Mouse (Mus musculus) liver, embryonic 14.5 days (tissue): ENCODE data around the gene Tes3-ps. TPM values are rescaled to one million over a fixed set of nuclear protein-coding genes. Genes with fewer than 3 reads are reported as not detected.

Experiments
- ATAC-seq: fragments of 200-750 bp; cut with Nextera tagmentation; 2 replicates; pipeline ENCODE4 v1.8.0; 2017; ENCODE audit warnings: moderate number of reproducible peaks, mild to moderate bottlenecking, moderate library complexity; ENCODE audit not compliant: insufficient read depth
- DNase-seq, 3 experiments: peaks; one replicate each; pipeline ENCODE4 v3.0.0-alpha.2; 2012 to 2013; ENCODE audit warnings: low read depth in 3 of 3, low spot score in 3 of 3
- H3K27ac ChIP-seq: fragments of 300-500 bp; sonication (generic); 2 replicates; pipeline ENCODE4 v1.5.1; 2014; ENCODE audit warnings: moderate library complexity, mild to moderate bottlenecking, control low read depth, inconsistent platforms
- H3K27me3 ChIP-seq: fragments of 300-500 bp; sonication (generic); 2 replicates; pipeline ENCODE4 v1.6.1; 2014; ENCODE audit warnings: mild to moderate bottlenecking, low read length, moderate library complexity; ENCODE audit not compliant: control insufficient read depth, insufficient read depth
- H3K36me3 ChIP-seq: fragments of 300-500 bp; sonication (generic); replicated peaks from 2 replicates; pipeline ENCODE4 v1.6.1; 2014; ENCODE audit warnings: low read depth; ENCODE audit not compliant: control insufficient read depth, insufficient read depth
- H3K4me1 ChIP-seq, 2 experiments: fragments of 200-500 bp in 1 of 2; fragments of 300-500 bp in 1 of 2; sonication (generic) in 1 of 2; replicated peaks; 2 replicates each; pipeline ENCODE4 v1.6.1; 2012 to 2014; ENCODE audit warnings: antibody characterized with exemption in 1 of 2, inconsistent platforms in 1 of 2, low read length in 1 of 2; ENCODE audit not compliant: control insufficient read depth in 2 of 2, insufficient read depth in 2 of 2
- H3K4me2 ChIP-seq: fragments of 300-500 bp; sonication (generic); 2 replicates; pipeline ENCODE4 v1.6.1; 2014; ENCODE audit warnings: low read depth, mild to moderate bottlenecking, control low read depth, moderate library complexity
- H3K4me3 ChIP-seq, 2 experiments: fragments of 200-500 bp in 1 of 2; fragments of 300-500 bp in 1 of 2; sonication (generic) in 1 of 2; 2 replicates each; pipeline ENCODE4 v1.5.1; 2012 to 2014; ENCODE audit warnings: low read depth in 2 of 2, low read length in 2 of 2, mild to moderate bottlenecking in 2 of 2, control low read depth in 1 of 2, inconsistent platforms in 1 of 2, moderate library complexity in 1 of 2; ENCODE audit not compliant: insufficient read depth in 1 of 2
- H3K9ac ChIP-seq: fragments of 300-500 bp; sonication (generic); replicated peaks from 2 replicates; pipeline ENCODE4 v1.6.1; 2014; ENCODE audit warnings: mild to moderate bottlenecking, control low read depth, moderate library complexity
- H3K9me3 ChIP-seq: fragments of 300-500 bp; sonication (generic); 2 replicates; pipeline ENCODE4 v1.6.1; 2016; ENCODE audit warnings: low read length, mixed read lengths; ENCODE audit not compliant: control insufficient read depth
- CTCF ChIP-seq: IDR thresholded peaks from 2 replicates; pipeline ENCODE4 v1.5.1; 2016; ENCODE audit warnings: antibody characterized with exemption, low read depth, control low read depth
- EP300 ChIP-seq: IDR thresholded peaks from 2 replicates; pipeline ENCODE4 v1.6.1; 2016; ENCODE audit warnings: antibody characterized with exemption, low read depth
- WGBS: fragments of 180-500 bp; shearing (Covaris S2); extraction: QIAGEN DNeasy Blood & Tissue Kit; methylation state at CpG from one replicate; pipeline ENCODE4 v1.1.7; 2014; ENCODE audit not compliant: insufficient replicate concordance; 5-methylcytosine and 5-hydroxymethylcytosine counted together
- polyA plus RNA-seq, 2 experiments: library from polyadenylated mRNA; depleted of rRNA in 1 of 2; stranded (reverse) in 1 of 2; unstranded in 1 of 2; fragments of >200 nt; fragmentation: Nextera tagmentation in 1 of 2; extraction: Ambion mirVana in 1 of 2; gene quantifications; 2 replicates each; pipeline versions ENCODE4 v1.2.1 to v1.2.3; 2012 to 2014

Gene Tes3-ps
- polyA plus RNA-seq, 2 experiments: 0.13 to 0.44 TPM

- TF ChIP-seq CTCF: no peak
- no peak for TF ChIP-seq EP300
- 64% methylated on average over 2 of the region's 2 CpGs for WGBS
- ATAC-seq: no peak
These were observed 25.5 kb upstream of the Tes3-ps start for GRCm38 (mm10) chr13:49467585-49467984.

GRCm38 (mm10) chr13:49469002-49469401, 24.1 kb upstream of the Tes3-ps start:
- 76% methylated on average over 5 of the region's 5 CpGs for WGBS
- no peak for DNase-seq
- peaks cover 0 to 7% of the 10 kb centered on the region in 2 experiments; a peak in 2 of 4 replicates for H3K4me1 ChIP-seq
- H3K4me2 ChIP-seq: no peak overlapping the region
- no peaks in the 10 kb centered on the region for H3K27me3 ChIP-seq
- ATAC-seq: no peak
- no peak overlapping the region for H3K9ac ChIP-seq
- H3K9me3 ChIP-seq: no peaks in the 10 kb centered on the region
- H3K4me3 ChIP-seq: no peak overlapping the region
- TF ChIP-seq CTCF: no peak
- TF ChIP-seq EP300: no peak
- H3K27ac ChIP-seq: no peak overlapping the region
- peaks cover 6% of the 10 kb centered on the region for H3K36me3 ChIP-seq

More at GRCm38 (mm10) chr13:49467585-49467984, 25.5 kb upstream of the Tes3-ps start:
- H3K4me1 ChIP-seq: peaks cover 0 to 7% of the 10 kb centered on the region in 2 experiments; a peak in 2 of 4 replicates
- H3K9me3 ChIP-seq: no peaks in the 10 kb centered on the region
- H3K4me3 ChIP-seq: no peak overlapping the region
- no peak overlapping the region for H3K9ac ChIP-seq
- H3K27ac ChIP-seq: no peak overlapping the region
- DNase-seq: no peak
- H3K4me2 ChIP-seq: no peak overlapping the region
- H3K27me3 ChIP-seq: no peaks in the 10 kb centered on the region
- peaks cover 6% of the 10 kb centered on the region for H3K36me3 ChIP-seq

DNA sequence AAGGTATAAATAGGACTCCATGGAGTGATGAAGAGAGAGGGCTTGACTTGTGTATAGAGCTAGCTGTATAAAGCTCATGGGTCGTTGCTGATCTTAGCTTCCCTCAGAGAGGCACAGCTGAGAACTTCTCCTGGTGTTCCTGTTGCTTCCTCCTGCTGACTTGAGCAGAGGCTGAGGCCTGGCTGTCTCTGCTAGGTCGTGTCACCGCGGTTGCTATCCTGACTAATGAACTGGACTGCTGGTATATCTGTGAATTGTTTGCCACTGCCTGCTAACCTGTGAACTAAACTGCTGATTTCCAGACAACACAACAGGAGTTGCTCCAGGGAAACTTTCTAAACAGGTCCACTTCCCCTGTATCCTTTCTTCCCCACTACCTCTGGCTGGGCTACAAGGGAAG, 22.8 kb upstream of the Tes3-ps start:
- Histone ChIP-seq H3K27me3 (no peaks in the 10 kb centered on the region), H3K4me1 (peaks cover 0 to 7% of the 10 kb centered on the region in 2 experiments; a peak in 2 of 4 replicates), H3K27ac (no peak overlapping the region), H3K9me3 (no peaks in the 10 kb centered on the region), H3K4me2 (no peak overlapping the region), H3K4me3 (no peak overlapping the region), H3K36me3 (peaks cover 2% of the 10 kb centered on the region), H3K9ac (no peak overlapping the region)
- no peak for TF ChIP-seq EP300
- no peak for TF ChIP-seq CTCF
- DNase-seq: no peak
- ATAC-seq: no peak
- 61% methylated on average over 4 of the region's 4 CpGs for WGBS

DNA sequence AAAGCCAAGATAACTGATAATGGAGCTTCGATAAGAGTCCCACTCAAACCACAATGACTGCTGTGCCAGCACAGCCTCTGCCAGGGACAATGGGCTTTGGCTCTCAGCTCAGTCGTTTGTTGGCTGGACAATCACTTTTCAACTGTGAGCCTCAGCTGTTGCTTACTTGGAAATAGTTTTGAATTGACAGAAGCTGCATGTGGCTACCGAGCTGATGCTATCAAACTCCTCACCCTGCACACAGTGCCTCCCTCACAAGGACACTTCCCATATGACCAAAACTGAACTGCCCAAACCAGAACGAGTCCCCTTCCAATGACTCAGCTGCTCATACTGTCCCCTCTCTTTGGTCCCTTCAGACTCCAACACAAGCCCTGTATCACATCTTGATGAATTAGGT, 22.3 kb upstream of the Tes3-ps start:
- Histone ChIP-seq H3K9ac (no peak overlapping the region), H3K4me2 (no peak overlapping the region), H3K4me3 (no peak overlapping the region), H3K4me1 (peaks cover 0 to 7% of the 10 kb centered on the region in 2 experiments; a peak in 1 of 4 replicates), H3K27me3 (no peaks in the 10 kb centered on the region), H3K27ac (no peak overlapping the region), H3K36me3 (peaks cover under 1% of the 10 kb centered on the region), H3K9me3 (no peaks in the 10 kb centered on the region)
- DNase-seq: no peak
- no peak for ATAC-seq
- no peak for TF ChIP-seq EP300
- no peak for TF ChIP-seq CTCF
- WGBS: 31% methylated on average over 4 of the region's 4 CpGs

DNA sequence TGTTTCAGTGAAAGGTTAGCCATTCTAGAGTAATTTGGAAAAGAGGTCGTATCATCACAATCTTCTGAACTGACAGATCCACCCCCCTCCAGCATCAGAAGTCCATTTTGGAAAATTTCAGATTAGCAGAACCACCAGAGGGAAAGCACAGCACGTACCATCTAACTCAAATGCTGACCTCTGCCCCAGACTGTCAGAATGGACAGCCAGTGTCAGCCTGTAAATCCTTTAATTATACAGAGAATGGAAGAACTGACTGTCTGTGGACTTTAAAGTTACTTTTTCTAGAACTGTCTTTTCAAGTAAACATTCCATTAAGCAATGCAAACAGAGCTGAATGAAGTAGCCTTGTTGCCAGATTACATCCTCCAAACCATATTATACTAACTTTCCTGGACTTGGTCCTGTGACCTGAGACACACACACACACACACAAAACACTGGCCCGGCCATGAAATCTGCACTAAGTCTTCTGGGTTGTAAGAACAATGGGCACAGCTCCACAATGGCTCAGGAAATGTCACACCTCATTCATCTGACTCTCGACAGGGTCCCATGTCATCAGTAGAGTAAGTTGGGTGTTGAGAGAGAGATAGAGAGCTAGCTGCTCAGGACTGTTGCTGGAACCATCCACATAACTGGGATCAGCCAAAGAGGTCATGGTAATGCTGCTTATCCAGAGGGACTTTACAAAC, 21.0 kb upstream of the Tes3-ps start:
- DNase-seq (no peak), ATAC-seq (no peak)
- Histone ChIP-seq H3K4me3 (no peak overlapping the region), H3K4me2 (no peak overlapping the region), H3K27ac (no peak overlapping the region), H3K9me3 (no peaks in the 10 kb centered on the region), H3K27me3 (no peaks in the 10 kb centered on the region), H3K9ac (no peak overlapping the region), H3K36me3 (no peaks in the 10 kb centered on the region), H3K4me1 (peaks cover 0 to 7% of the 10 kb centered on the region in 2 experiments; a peak in 1 of 4 replicates)
- WGBS: 59% methylated on average over 4 of the region's 4 CpGs
- TF ChIP-seq EP300: no peak
- no peak for TF ChIP-seq CTCF
